Mouse (Mus musculus) spleen, adult 2 months (tissue): ENCODE results near the gene Ndufb5.

Source experiments
- CTCF ChIP-seq: fragments of 200-500 bp; IDR thresholded peaks from 2 replicates; pipeline ENCODE4 v1.5.1; 2011; ENCODE audit warnings: mild to moderate bottlenecking, inconsistent platforms; ENCODE audit not compliant: insufficient read depth, insufficient read length, insufficient replicate concordance; ENCODE audit errors: extremely low read depth
- POLR2A ChIP-seq: fragments of 200-500 bp; IDR thresholded peaks from 2 replicates; pipeline ENCODE4 v1.6.1; 2011; ENCODE audit warnings: low read depth, low read length, inconsistent platforms

DNA sequence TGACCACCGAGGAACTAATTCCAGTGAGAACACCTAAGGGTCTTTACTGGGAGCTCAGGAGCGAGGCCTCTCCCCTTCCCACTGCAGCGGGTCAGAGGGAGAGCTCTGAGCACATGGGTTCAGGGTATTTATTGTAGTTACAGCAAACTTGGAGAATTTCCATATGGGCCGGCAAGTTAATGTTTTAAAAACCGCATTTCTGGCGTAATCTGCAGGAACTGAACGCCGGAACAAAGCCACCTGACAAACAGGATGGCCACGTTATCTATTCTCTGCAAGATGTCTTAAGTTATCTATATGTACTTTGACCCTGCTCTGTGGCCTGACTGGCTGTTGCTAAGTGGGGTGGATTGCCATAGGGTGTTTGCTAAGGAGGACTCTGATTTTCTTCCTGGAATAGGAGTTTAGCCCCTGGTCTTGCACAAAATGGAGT, 47.2 kb upstream of the Ndufb5 start:
- TF ChIP-seq CTCF, result no peak
- no peak for TF ChIP-seq POLR2A
